Mouse (Mus musculus) heart, embryonic 12.5 days (tissue): ENCODE measurements around the gene Olfr330. TPM values are rescaled to one million over a fixed set of nuclear protein-coding genes. Genes with fewer than 3 reads are reported as not detected.
"Not testable (repeated sequence)": the region's sequence is repeated elsewhere in the genome, so short reads cannot be mapped to it uniquely, and the experiment has no call there.

Experiments used
- ATAC-seq: fragments of 200-750 bp; cut with Nextera tagmentation; 2 replicates; pipeline ENCODE4 v1.8.0; 2017; ENCODE audit warnings: moderate TSS enrichment, moderate library complexity; ENCODE audit not compliant: insufficient number of reproducible peaks, low FRiP score
- H3K27ac ChIP-seq: fragments of 300-500 bp; sonication (generic); 2 replicates; pipeline ENCODE4 v1.5.1; 2016; ENCODE audit warnings: mild to moderate bottlenecking, moderate library complexity; ENCODE audit not compliant: poor library complexity, severe bottlenecking
- H3K27me3 ChIP-seq: fragments of 300-500 bp; sonication (generic); replicated peaks from 2 replicates; pipeline ENCODE4 v1.6.1; 2016; ENCODE audit warnings: mild to moderate bottlenecking, moderate library complexity
- H3K36me3 ChIP-seq: fragments of 300-500 bp; sonication (generic); 2 replicates; pipeline ENCODE4 v1.6.1; 2016; ENCODE audit warnings: mild to moderate bottlenecking, moderate library complexity
- H3K4me1 ChIP-seq: fragments of 300-500 bp; sonication (generic); replicated peaks from 2 replicates; pipeline ENCODE4 v1.6.1; 2016; ENCODE audit warnings: mild to moderate bottlenecking
- H3K4me2 ChIP-seq: fragments of 300-500 bp; sonication (generic); 2 replicates; pipeline ENCODE4 v1.6.1; 2016; ENCODE audit warnings: mild to moderate bottlenecking, moderate library complexity
- H3K4me3 ChIP-seq: fragments of 300-500 bp; sonication (generic); 2 replicates; pipeline ENCODE4 v1.5.1; 2016; ENCODE audit warnings: mild to moderate bottlenecking
- H3K9ac ChIP-seq: fragments of 300-500 bp; sonication (generic); 2 replicates; pipeline ENCODE4 v1.6.1; 2016; ENCODE audit warnings: mild to moderate bottlenecking, moderate library complexity
- H3K9me3 ChIP-seq: fragments of 300-500 bp; sonication (generic); replicated peaks from 2 replicates; pipeline ENCODE4 v1.6.1; 2016; ENCODE audit warnings: mild to moderate bottlenecking, moderate library complexity
- WGBS: fragments of 180-500 bp; shearing (Covaris S2); methylation state at CpG from one replicate; pipeline ENCODE4 v1.1.7; 2016; 5-methylcytosine and 5-hydroxymethylcytosine counted together
- polyA plus RNA-seq: library from polyadenylated mRNA; unstranded; fragments of >200 nt; fragmentation: Nextera tagmentation; extraction: Ambion mirVana; gene quantifications from 2 replicates; pipeline ENCODE4 v1.2.1, GENCODE M21; 2016

Gene Olfr330
- polyA plus RNA-seq, result not detected in 2 replicates

GRCm38 (mm10) chr11:58534736-58535135, at the start of gene Olfr330:
TSS of gene Olfr330 (minus strand) at chr11:58534836.
- not testable (repeated sequence) for ATAC-seq, H3K9ac ChIP-seq

GRCm38 (mm10) chr11:58578636-58579035, 44.0 kb upstream of the Olfr330 start:
- no peaks in the 10 kb centered on the region for H3K36me3 ChIP-seq
- no peak overlapping the region for H3K9ac ChIP-seq
- no peak overlapping the region for H3K4me2 ChIP-seq
- H3K27me3 ChIP-seq, result 0 out of 2 replicates have a peak, but pooled peaks cover 6% of the 10 kb centered on the region
- H3K9me3 ChIP-seq, result no peaks in the 10 kb centered on the region
- no peak overlapping the region for H3K4me3 ChIP-seq
- no peaks in the 10 kb centered on the region for H3K4me1 ChIP-seq
- no peak for ATAC-seq
- H3K27ac ChIP-seq, result no peak overlapping the region
- WGBS, result 69% methylated on average over 8 of the region's 8 CpGs

More at GRCm38 (mm10) chr11:58534736-58535135, at the start of gene Olfr330:
- H3K4me2 ChIP-seq, H3K9me3 ChIP-seq, H3K4me3 ChIP-seq, H3K36me3 ChIP-seq, H3K4me1 ChIP-seq, H3K27me3 ChIP-seq, H3K27ac ChIP-seq: not testable (repeated sequence)

- H3K36me3 ChIP-seq, result no peaks in the 10 kb centered on the region
- H3K4me3 ChIP-seq, result no peak within 1 kb of the TSS
- H3K4me1 ChIP-seq, result no peaks in the 10 kb centered on the region
- H3K27ac ChIP-seq, result no peak within 1 kb of the TSS
- no peak within 1 kb of the TSS for H3K9ac ChIP-seq
- WGBS, result 68% methylated on average over 1 of the region's 1 CpGs
- H3K27me3 ChIP-seq, result 0 out of 2 replicates have a peak, but pooled peaks cover 6% of the 10 kb centered on the region
- ATAC-seq, result no peak
- no peak within 1 kb of the TSS for H3K4me2 ChIP-seq
- no peaks in the 10 kb centered on the region for H3K9me3 ChIP-seq
Observed at GRCm38 (mm10) chr11:58577430-58577829, 42.8 kb upstream of the Olfr330 start, which contains the start of gene Olfr325. TSS of gene Olfr325 (plus strand) at chr11:58577730.

- WGBS, result 62% methylated on average over 5 of the region's 5 CpGs
- no peak for ATAC-seq
- H3K27ac ChIP-seq, result no peak within 1 kb of the TSS
- no peaks in the 10 kb centered on the region for H3K4me1 ChIP-seq
- H3K4me3 ChIP-seq, result no peak within 1 kb of the TSS
- no peaks in the 10 kb centered on the region for H3K27me3 ChIP-seq
- no peak within 1 kb of the TSS for H3K4me2 ChIP-seq
- no peak within 1 kb of the TSS for H3K9ac ChIP-seq
- H3K9me3 ChIP-seq, result no peaks in the 10 kb centered on the region
- no peaks in the 10 kb centered on the region for H3K36me3 ChIP-seq
Observed at GRCm38 (mm10) chr11:58570405-58570804, 35.8 kb upstream of the Olfr330 start, which contains the start of gene Olfr224. TSS of gene Olfr224 (minus strand) at chr11:58570553.

- H3K4me3 ChIP-seq, result no peak within 1 kb of the TSS
- H3K9ac ChIP-seq, result no peak within 1 kb of the TSS
- no peak within 1 kb of the TSS for H3K27ac ChIP-seq
- WGBS, result 85% methylated on average over 1 of the region's 1 CpGs
- H3K4me1 ChIP-seq, result no peaks in the 10 kb centered on the region
- H3K27me3 ChIP-seq, result no peaks in the 10 kb centered on the region
- no peak for ATAC-seq
- H3K9me3 ChIP-seq, result 0 out of 2 replicates have a peak, but pooled peaks cover 2% of the 10 kb centered on the region
- H3K36me3 ChIP-seq, result no peaks in the 10 kb centered on the region
- no peak within 1 kb of the TSS for H3K4me2 ChIP-seq
Observed at GRCm38 (mm10) chr11:58555536-58555935, 20.9 kb upstream of the Olfr330 start, which contains the start of gene Olfr328. TSS of gene Olfr328 (minus strand) at chr11:58555636.

- no peaks in the 10 kb centered on the region for H3K4me1 ChIP-seq
- H3K27me3 ChIP-seq, result no peaks in the 10 kb centered on the region
- H3K4me3 ChIP-seq, result no peak within 1 kb of the TSS
- H3K9me3 ChIP-seq, result no peaks in the 10 kb centered on the region
- no peak for ATAC-seq
- WGBS, result 76% methylated on average over 5 of the region's 5 CpGs
- no peaks in the 10 kb centered on the region for H3K36me3 ChIP-seq
- H3K4me2 ChIP-seq, result no peak within 1 kb of the TSS
- H3K27ac ChIP-seq, result no peak within 1 kb of the TSS
- H3K9ac ChIP-seq, result no peak within 1 kb of the TSS
Observed at GRCm38 (mm10) chr11:58546322-58546721, 11.7 kb upstream of the Olfr330 start, which contains the start of gene Olfr329-ps. TSS of gene Olfr329-ps (minus strand) at chr11:58546422.

GRCm38 (mm10) chr11:58519756-58520155, 14.9 kb downstream of the Olfr330 start:
- not testable (repeated sequence) for H3K4me3 ChIP-seq, ATAC-seq
- 90% methylated on average over 8 of the region's 9 CpGs for WGBS

GRCm38 (mm10) chr11:58518916-58519315, 15.7 kb downstream of the Olfr330 start:
- ATAC-seq, H3K27ac ChIP-seq, H3K9me3 ChIP-seq, H3K36me3 ChIP-seq, H3K27me3 ChIP-seq, H3K4me1 ChIP-seq, H3K4me3 ChIP-seq, H3K4me2 ChIP-seq, H3K9ac ChIP-seq: not testable (repeated sequence)
- 86% methylated on average over 18 of the region's 18 CpGs for WGBS

More at GRCm38 (mm10) chr11:58519756-58520155, 14.9 kb downstream of the Olfr330 start:
- not testable (repeated sequence) for H3K4me1 ChIP-seq, H3K4me2 ChIP-seq, H3K27me3 ChIP-seq, H3K9me3 ChIP-seq, H3K9ac ChIP-seq, H3K27ac ChIP-seq, H3K36me3 ChIP-seq

GRCm38 (mm10) chr11:58509058-58509457, 25.6 kb downstream of the Olfr330 start:
- not testable (repeated sequence) for H3K9ac ChIP-seq, ATAC-seq, H3K4me2 ChIP-seq, H3K9me3 ChIP-seq, H3K27me3 ChIP-seq, H3K4me3 ChIP-seq, H3K4me1 ChIP-seq, H3K27ac ChIP-seq, H3K36me3 ChIP-seq
- 75% methylated on average over 19 of the region's 19 CpGs for WGBS

GRCm38 (mm10) chr11:58502472-58502871, 32.2 kb downstream of the Olfr330 start, which contains the start of gene Olfr331:
TSS of gene Olfr331 (minus strand) at chr11:58502572.
- H3K9ac ChIP-seq, H3K27me3 ChIP-seq, H3K9me3 ChIP-seq, H3K4me3 ChIP-seq, H3K27ac ChIP-seq, H3K36me3 ChIP-seq, H3K4me2 ChIP-seq, H3K4me1 ChIP-seq, ATAC-seq: not testable (repeated sequence)

GRCm38 (mm10) chr11:58499290-58499689, 35.3 kb downstream of the Olfr330 start:
- no peak for ATAC-seq
- no peaks in the 10 kb centered on the region for H3K27me3 ChIP-seq
- no peaks in the 10 kb centered on the region for H3K36me3 ChIP-seq
- H3K4me2 ChIP-seq, result no peak overlapping the region
- 49% methylated on average over 3 of the region's 3 CpGs for WGBS
- no peaks in the 10 kb centered on the region for H3K9me3 ChIP-seq
- H3K4me3 ChIP-seq, result no peak overlapping the region
- H3K27ac ChIP-seq, result no peak overlapping the region
- H3K9ac ChIP-seq, result no peak overlapping the region
- H3K4me1 ChIP-seq, result no peaks in the 10 kb centered on the region

GRCm38 (mm10) chr11:58498761-58499160, 35.9 kb downstream of the Olfr330 start:
- Histone ChIP-seq H3K4me1 (no peaks in the 10 kb centered on the region), H3K9me3 (no peaks in the 10 kb centered on the region), H3K4me3 (no peak overlapping the region), H3K27ac (no peak overlapping the region), H3K4me2 (no peak overlapping the region), H3K27me3 (no peaks in the 10 kb centered on the region), H3K36me3 (no peaks in the 10 kb centered on the region), H3K9ac (no peak overlapping the region)
- WGBS, result 74% methylated on average over 9 of the region's 9 CpGs
- no peak for ATAC-seq
